Mouse (Mus musculus): ENCODE measurements around the gene Lix1l.

- TF ChIP-seq CHD2 (IDR thresholded peaks at IDR 0.05; ENCODE audit: low read depth, low read length) (no peak), MAFK (IDR thresholded peaks at IDR 0.05; ENCODE audit: insufficient read depth, low read depth, low read length) (no peak), HCFC1 (IDR thresholded peaks at IDR 0.05; ENCODE audit: borderline replicate concordance, insufficient read depth, low read length) (no peak)
These were observed 38.8 kb upstream of the Lix1l start for GRCm38 (mm10) chr3:96561946-96562681.

Data from ES-E14 (cell line).